Comparison of ENCODE assay signal across 8 mouse cellular contexts in the genomic region with DNA sequence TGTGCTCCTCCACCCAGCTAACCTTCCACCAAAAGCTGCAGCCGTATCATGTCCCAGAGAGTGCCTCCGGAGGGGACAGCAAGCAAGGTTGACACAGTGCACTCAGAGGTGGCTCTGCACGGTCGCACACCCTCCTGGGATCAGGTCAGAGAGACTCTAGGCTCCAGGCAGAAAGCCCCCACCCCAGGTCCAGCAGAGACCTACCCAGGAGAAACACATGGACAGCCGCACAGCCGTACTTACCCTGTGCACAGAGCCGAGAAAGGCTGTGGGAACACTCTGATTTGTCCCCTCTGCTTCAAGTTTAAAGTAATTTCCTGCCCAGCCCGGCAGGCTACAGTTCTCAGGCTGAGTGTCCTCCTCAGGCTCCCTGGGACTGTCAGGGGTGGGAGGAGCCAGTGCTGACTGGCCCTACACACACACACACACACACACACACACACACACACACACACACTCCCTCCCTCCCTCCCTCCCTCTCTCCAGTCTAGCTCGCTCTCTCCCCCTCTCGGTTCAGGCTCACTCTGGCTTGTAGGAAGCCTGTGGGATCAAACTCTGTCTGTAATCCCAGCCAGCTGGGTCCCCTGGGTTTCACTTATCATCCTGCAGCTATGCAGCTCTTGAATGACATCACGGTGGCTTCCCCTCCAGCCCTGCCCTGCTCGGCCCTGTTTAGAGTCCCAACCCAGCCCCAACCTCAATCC.
DNase-seq lines count a peak whose midpoint lies in the region; ATAC-seq and TF ChIP-seq lines count a peak whose summit lies in the region.

No protein-coding gene starts in this region.

- 17% methylated on average over 12 of the region's 12 CpGs for WGBS in forebrain, embryonic 11.5 days
- WGBS in heart, postnatal 0 days: 4% methylated on average over 12 of the region's 12 CpGs
- WGBS in lung, postnatal 0 days: 5% methylated on average over 11 of the region's 12 CpGs

- ATAC-seq in forebrain, embryonic 11.5 days (replicated peaks; ENCODE audit: low FRiP score): peak; percentile 83
- ATAC-seq in heart, postnatal 0 days (ENCODE audit: insufficient read depth, low read depth): peak; percentile 86
- ATAC-seq in lung, postnatal 0 days: peak; percentile 75

- no peaks in the 10 kb centered on the region for H3K27me3 ChIP-seq in forebrain, embryonic 11.5 days (ENCODE audit: control insufficient read depth, insufficient read depth, low read length)
- no peaks in the 10 kb centered on the region for H3K27me3 ChIP-seq in heart, postnatal 0 days (ENCODE audit: control insufficient read depth, insufficient read depth, low read length)
- no peaks in the 10 kb centered on the region for H3K27me3 ChIP-seq in lung, postnatal 0 days (replicated peaks; ENCODE audit: insufficient read depth, low read length)

- H3K4me2 ChIP-seq in forebrain, embryonic 11.5 days (ENCODE audit: low read depth, low read length, severe bottlenecking): 0 out of 2 replicates have a peak overlapping the region, but pooled peaks have one; percentile 11
- peak overlapping the region; percentile 78 for H3K4me2 ChIP-seq in heart, postnatal 0 days (ENCODE audit: low read depth, low read length)
- H3K4me2 ChIP-seq in lung, postnatal 0 days (replicated peaks; ENCODE audit: low read depth, low read length): peak overlapping the region; percentile 54

- H3K4me3 ChIP-seq in forebrain, embryonic 11.5 days (ENCODE audit: low read depth, low read length): no peak overlapping the region
- H3K4me3 ChIP-seq in heart, postnatal 0 days (ENCODE audit: low read depth, low read length): peak overlapping the region; percentile 53
- H3K4me3 ChIP-seq in lung, postnatal 0 days (ENCODE audit: low read depth, low read length): peak overlapping the region; percentile 21; the same call in 1 of the 2 replicates

- 0 out of 2 replicates have a peak overlapping the region, but pooled peaks have one; percentile 2 for H3K9ac ChIP-seq in forebrain, embryonic 11.5 days (ENCODE audit: low read length)
- H3K9ac ChIP-seq in heart, postnatal 0 days (replicated peaks; ENCODE audit: low read depth, low read length): peak overlapping the region; percentile 70
- H3K9ac ChIP-seq in lung, postnatal 0 days (replicated peaks; ENCODE audit: low read depth): peak overlapping the region; percentile 59

- H3K4me1 ChIP-seq in forebrain, embryonic 11.5 days (replicated peaks; ENCODE audit: control insufficient read depth, insufficient read depth, low read length): peaks cover 4% of the 10 kb centered on the region; the same call in 1 of the 2 replicates
- peaks cover 90% of the 10 kb centered on the region for H3K4me1 ChIP-seq in heart, postnatal 0 days (ENCODE audit: control insufficient read depth, insufficient read depth)
- peaks cover 65% of the 10 kb centered on the region for H3K4me1 ChIP-seq in lung, postnatal 0 days (ENCODE audit: insufficient read depth, low read depth, low read length)

- H3K27ac ChIP-seq in forebrain, embryonic 11.5 days (ENCODE audit: low read depth, low read length): no peak overlapping the region
- peak overlapping the region; percentile 96 for H3K27ac ChIP-seq in heart, postnatal 0 days (ENCODE audit: low read depth)
- peak overlapping the region; percentile 94 for H3K27ac ChIP-seq in lung, postnatal 0 days (ENCODE audit: low read length)

- no peaks in the 10 kb centered on the region for H3K9me3 ChIP-seq in forebrain, embryonic 11.5 days (ENCODE audit: control insufficient read depth, low read length)
- no peaks in the 10 kb centered on the region for H3K9me3 ChIP-seq in heart, postnatal 0 days (replicated peaks; ENCODE audit: control insufficient read depth, low read length)
- H3K9me3 ChIP-seq in lung, postnatal 0 days (ENCODE audit: low read length): no peaks in the 10 kb centered on the region

- DNase-seq in urinary bladder, postnatal 25 days (ENCODE audit: low spot score): peak; percentile 56
- DNase-seq in urinary bladder, adult 2 months (ENCODE audit: low spot score): no peak
- peak; percentile 78 for DNase-seq in forebrain, embryonic 11.5 days (ENCODE audit: low spot score)
- peak; percentile 98 for DNase-seq in heart, postnatal 0 days (ENCODE audit: low spot score)
- DNase-seq in kidney, postnatal 14 days: peak; percentile 91
- peak; percentile 90 for DNase-seq in lung, postnatal 0 days (ENCODE audit: low spot score)
- DNase-seq in retina, adult 2 months (ENCODE audit: low read depth, low spot score): peak; percentile 25
- DNase-seq in B cell, adult 2 months: no peak

- TF ChIP-seq CTCF in heart, postnatal 0 days (IDR thresholded peaks at IDR 0.05; ENCODE audit: low read depth): peak; percentile 74
- TF ChIP-seq CTCF in lung, postnatal 0 days (IDR thresholded peaks at IDR 0.05): peak; percentile 66

- peak; percentile 71; the same call in 1 of the 2 replicates for TF ChIP-seq EP300 in heart, postnatal 0 days (IDR thresholded peaks at IDR 0.05; ENCODE audit: low read depth)
- TF ChIP-seq EP300 in lung, postnatal 0 days (IDR thresholded peaks at IDR 0.05): no peak

- no peaks in the 10 kb centered on the region for H3K36me3 ChIP-seq in forebrain, embryonic 11.5 days (ENCODE audit: control insufficient read depth, insufficient read depth, low read length)
- H3K36me3 ChIP-seq in heart, postnatal 0 days (replicated peaks; ENCODE audit: control insufficient read depth, insufficient read depth, low read length): peaks cover 30% of the 10 kb centered on the region
- H3K36me3 ChIP-seq in lung, postnatal 0 days (ENCODE audit: insufficient read depth, low read length): peaks cover 19% of the 10 kb centered on the region

Comparison
In these comparisons a context has a peak if more than half of its experiments do, and no peak if none do; other contexts are left out.
1. DNase-seq: peak in urinary bladder, postnatal 25 days (single experiment), forebrain, embryonic 11.5 days (single experiment), heart, postnatal 0 days (single experiment), kidney, postnatal 14 days (single experiment), lung, postnatal 0 days (single experiment) and retina, adult 2 months (single experiment); none in urinary bladder, adult 2 months (single experiment) and B cell, adult 2 months (0 of 2).
2. H3K4me2 ChIP-seq: peak in every context shown above with its lines; median percentile 78 in heart, postnatal 0 days; 54 in lung, postnatal 0 days; 11 in forebrain, embryonic 11.5 days.
3. H3K9ac ChIP-seq: peak in every context shown above with its lines; median percentile 70 in heart, postnatal 0 days; 59 in lung, postnatal 0 days; 2 in forebrain, embryonic 11.5 days.
4. Peak in every context shown above with its lines, with median percentiles within 50 percentile points of each other: ATAC-seq.